Comparison of ENCODE assay signal across 8 mouse cellular contexts in genomic region chr17:48097011-48097742, GRCm38 (mm10). TPM values are rescaled to one million over a fixed set of nuclear protein-coding genes. Genes with fewer than 3 reads are reported as not detected.
DNase-seq lines count a peak whose midpoint lies in the region; ATAC-seq and TF ChIP-seq lines count a peak whose summit lies in the region.

No protein-coding gene starts in this region.

- H3K9ac ChIP-seq in heart, embryonic 12.5 days: peak overlapping the region; percentile 59
- peak overlapping the region; percentile 49 for H3K9ac ChIP-seq in kidney, embryonic 16.5 days (replicated peaks; ENCODE audit: low read length)

- under 1% methylated on average over 40 of the region's 41 CpGs for WGBS in heart, embryonic 12.5 days
- under 1% methylated on average over 32 of the region's 41 CpGs for WGBS in kidney, embryonic 16.5 days

- H3K27me3 ChIP-seq in heart, embryonic 12.5 days (replicated peaks): peaks cover 61% of the 10 kb centered on the region
- H3K27me3 ChIP-seq in kidney, embryonic 16.5 days (ENCODE audit: insufficient read depth, low read length): peaks cover 66% of the 10 kb centered on the region

- H3K9me3 ChIP-seq in heart, embryonic 12.5 days (replicated peaks): peaks cover 7% of the 10 kb centered on the region; the same call in 1 of the 2 replicates
- H3K9me3 ChIP-seq in kidney, embryonic 16.5 days (ENCODE audit: low read length): peaks cover 3% of the 10 kb centered on the region; the same call in 1 of the 2 replicates

- peak overlapping the region; percentile 85 for H3K4me2 ChIP-seq in heart, embryonic 12.5 days
- peak overlapping the region; percentile 68 for H3K4me2 ChIP-seq in kidney, embryonic 16.5 days (replicated peaks; ENCODE audit: low read depth, low read length)

- peak; percentile 48; the same call in 1 of the 2 replicates for TF ChIP-seq CTCF in brain, embryonic 14.5 days (IDR thresholded peaks at IDR 0.05; ENCODE audit: borderline replicate concordance, extremely low read depth, insufficient read depth, insufficient read length)

- ATAC-seq in heart, embryonic 12.5 days (ENCODE audit: insufficient number of reproducible peaks, low FRiP score): 0 out of 2 replicates have a peak, but pooled peaks have one; percentile 24
- peak; percentile 39 for ATAC-seq in kidney, embryonic 16.5 days (ENCODE audit: low FRiP score, low TSS enrichment)

- H3K4me1 ChIP-seq in heart, embryonic 12.5 days (replicated peaks): peaks cover 49% of the 10 kb centered on the region
- H3K4me1 ChIP-seq in kidney, embryonic 16.5 days (ENCODE audit: insufficient read depth, low read length): peaks cover 54% of the 10 kb centered on the region

- DNase-seq in right cerebral cortex, adult 18-20 months: peak; percentile 39
- DNase-seq in right cerebral cortex, postnatal 36 days (ENCODE audit: low spot score in 2 of 2): no peak
- DNase-seq in brain, embryonic 14.5 days (ENCODE audit: low read depth): peak; percentile 84
- peak; percentile 76 for DNase-seq in lung, postnatal 10 days
- DNase-seq in retina, postnatal 1 day: peak; percentile 83
- no peak for DNase-seq in layer of hippocampus, adult 8-10 months (ENCODE audit: low spot score in 2 of 2)

- no peak overlapping the region for H3K27ac ChIP-seq in heart, embryonic 12.5 days (ENCODE audit: poor library complexity, severe bottlenecking)
- 0 out of 2 replicates have a peak overlapping the region, but pooled peaks have one; percentile 32 for H3K27ac ChIP-seq in kidney, embryonic 16.5 days (ENCODE audit: low read length)

- H3K36me3 ChIP-seq in heart, embryonic 12.5 days: no peaks in the 10 kb centered on the region
- no peaks in the 10 kb centered on the region for H3K36me3 ChIP-seq in kidney, embryonic 16.5 days (ENCODE audit: insufficient read depth, low read length)

- peak overlapping the region; percentile 45 for H3K4me3 ChIP-seq in heart, embryonic 12.5 days
- peak overlapping the region; percentile 41 for H3K4me3 ChIP-seq in kidney, embryonic 16.5 days (ENCODE audit: low read length)

- no peak for TF ChIP-seq POLR2A in brain, embryonic 14.5 days (IDR thresholded peaks at IDR 0.05; ENCODE audit: borderline replicate concordance, extremely low read depth, insufficient read depth, insufficient read length, poor library complexity, severe bottlenecking)

RNA-seq across cellular contexts. Expression of gene 1700067P10Rik, which starts 8.1 kb away (rescaled TPM):
- not detected in 2 replicates for polyA plus RNA-seq in brain, embryonic 14.5 days (2012; rRNA removed)
- polyA plus RNA-seq in heart, embryonic 12.5 days (2016; fragmentation: Nextera tagmentation; extraction: Ambion mirVana): not detected in 2 replicates
- polyA plus RNA-seq in kidney, embryonic 16.5 days (2015; fragmentation: Nextera tagmentation; extraction: Ambion mirVana): not detected in 2 replicates
- not detected for total RNA-seq in layer of hippocampus, adult 8-10 months (2022)

RNA-seq across cellular contexts. Expression of gene 9830107B12Rik, which starts 48.9 kb away (rescaled TPM):
- not detected in 2 replicates for polyA plus RNA-seq in brain, embryonic 14.5 days (2012; rRNA removed)
- polyA plus RNA-seq in heart, embryonic 12.5 days (2016; fragmentation: Nextera tagmentation; extraction: Ambion mirVana): not detected in 2 replicates
- polyA plus RNA-seq in kidney, embryonic 16.5 days (2015; fragmentation: Nextera tagmentation; extraction: Ambion mirVana): not detected in 2 replicates
- total RNA-seq in layer of hippocampus, adult 8-10 months (2022): not detected

RNA-seq across cellular contexts. Expression of gene 1700122O11Rik, which starts 59.1 kb away (rescaled TPM):
- polyA plus RNA-seq in brain, embryonic 14.5 days (2012; rRNA removed): not detected in 2 replicates
- not detected in 2 replicates for polyA plus RNA-seq in heart, embryonic 12.5 days (2016; fragmentation: Nextera tagmentation; extraction: Ambion mirVana)
- polyA plus RNA-seq in kidney, embryonic 16.5 days (2015; fragmentation: Nextera tagmentation; extraction: Ambion mirVana): not detected in 2 replicates
- total RNA-seq in layer of hippocampus, adult 8-10 months (2022): not detected

Comparison
In these comparisons a context has a peak if more than half of its experiments do, and no peak if none do; other contexts are left out.
1. DNase-seq: peak in right cerebral cortex, adult 18-20 months (single experiment), brain, embryonic 14.5 days (single experiment), lung, postnatal 10 days (single experiment) and retina, postnatal 1 day (single experiment); none in right cerebral cortex, postnatal 36 days (0 of 2) and layer of hippocampus, adult 8-10 months (0 of 2).